Mouse (Mus musculus): ENCODE results near the gene Hsd11b1. TPM values are rescaled to one million over a fixed set of nuclear protein-coding genes. Genes with fewer than 3 reads are reported as not detected.
"Not testable (repeated sequence)": the region's sequence is repeated elsewhere in the genome, so short reads cannot be mapped to it uniquely, and the experiment has no call there.

Hsd11b1 gene
- total RNA-seq, 2 experiments from 2014 or later, result 16.6 to 16.8 TPM

- no peak for DNase-seq (ENCODE audit: low spot score in 2 of 2)
These were observed 17.5 kb upstream of the Hsd11b1 start for GRCm38 (mm10) chr1:193281344-193281743.

GRCm38 (mm10) chr1:193279492-193279891 is 15.6 kb upstream of the Hsd11b1 start:
- no peak for DNase-seq (ENCODE audit: low spot score in 2 of 2)

GRCm38 (mm10) chr1:193278414-193279045 is 14.7 kb upstream of the Hsd11b1 start:
- DNase-seq (ENCODE audit: low spot score in 2 of 2), result no peak

GRCm38 (mm10) chr1:193274407-193275071 is 10.7 kb upstream of the Hsd11b1 start:
- DNase-seq (ENCODE audit: low spot score in 2 of 2), result no peak

- DNase-seq (ENCODE audit: low spot score in 2 of 2), result peak; percentile 47
These were observed 9.2 kb upstream of the Hsd11b1 start, which contains the start of gene G0s2 for GRCm38 (mm10) chr1:193272916-193273601. Gene G0s2 (minus strand): TSS chr1:193273217.

GRCm38 (mm10) chr1:193272137-193272915 is 8.5 kb upstream of the Hsd11b1 start:
- DNase-seq (ENCODE audit: low spot score in 2 of 2), result peak in 1 of 2 experiments; percentile 10

- no peak for DNase-seq (ENCODE audit: low spot score in 2 of 2)
These were observed 7.3 kb upstream of the Hsd11b1 start for GRCm38 (mm10) chr1:193270965-193271763.

GRCm38 (mm10) chr1:193265734-193266133 is 1.9 kb upstream of the Hsd11b1 start:
- no peak for DNase-seq (ENCODE audit: low spot score in 2 of 2)

- no peak for DNase-seq (ENCODE audit: low spot score in 2 of 2)
These were observed 608 bp downstream of the Hsd11b1 start for GRCm38 (mm10) chr1:193263026-193263907.

GRCm38 (mm10) chr1:193261897-193262548 is 1.9 kb downstream of the Hsd11b1 start:
- no peak for DNase-seq (ENCODE audit: low spot score in 2 of 2)

- no peak for DNase-seq (ENCODE audit: low spot score in 2 of 2)
These were observed 4.3 kb downstream of the Hsd11b1 start for GRCm38 (mm10) chr1:193259559-193259958.

- DNase-seq (ENCODE audit: low spot score in 2 of 2), result no peak
These were observed 7.2 kb downstream of the Hsd11b1 start for GRCm38 (mm10) chr1:193256621-193257098.

GRCm38 (mm10) chr1:193256289-193256577 is 7.6 kb downstream of the Hsd11b1 start:
- DNase-seq (ENCODE audit: low spot score in 2 of 2), result no peak

GRCm38 (mm10) chr1:193255488-193256288 is 8.2 kb downstream of the Hsd11b1 start:
- peak; percentile 71 to 83 for DNase-seq (ENCODE audit: low spot score in 2 of 2)

- no peak for DNase-seq (ENCODE audit: low spot score in 2 of 2)
These were observed 8.8 kb downstream of the Hsd11b1 start for GRCm38 (mm10) chr1:193255032-193255431.

- not testable (repeated sequence) for DNase-seq (ENCODE audit: low spot score in 2 of 2)
These were observed 10.0 kb downstream of the Hsd11b1 start for GRCm38 (mm10) chr1:193253895-193254294.

GRCm38 (mm10) chr1:193252616-193253015 is 11.3 kb downstream of the Hsd11b1 start:
- no peak for DNase-seq (ENCODE audit: low spot score in 2 of 2)

- DNase-seq (ENCODE audit: low spot score in 2 of 2), result no peak
These were observed 12.5 kb downstream of the Hsd11b1 start for GRCm38 (mm10) chr1:193251386-193251785.
